Mouse (Mus musculus) gastrocnemius, postnatal 25 days (tissue): Measurements from ENCODE around the gene Tacc3. TPM values are rescaled to one million over a fixed set of nuclear protein-coding genes. Genes with fewer than 3 reads are reported as not detected.

Experiments used
- DNase-seq: peaks from one replicate; pipeline ENCODE4 v3.0.0; 2022
- total RNA-seq, 2 experiments: library from RNA; stranded (reverse); gene quantifications; 1 replicate in 1 of 2; 2 replicates in 1 of 2; pipeline ENCODE4 v1.2.3; 2021

Tacc3 gene
- total RNA-seq, 2 experiments from 2014 or later = 1.7 to 2.5 TPM

DNA sequence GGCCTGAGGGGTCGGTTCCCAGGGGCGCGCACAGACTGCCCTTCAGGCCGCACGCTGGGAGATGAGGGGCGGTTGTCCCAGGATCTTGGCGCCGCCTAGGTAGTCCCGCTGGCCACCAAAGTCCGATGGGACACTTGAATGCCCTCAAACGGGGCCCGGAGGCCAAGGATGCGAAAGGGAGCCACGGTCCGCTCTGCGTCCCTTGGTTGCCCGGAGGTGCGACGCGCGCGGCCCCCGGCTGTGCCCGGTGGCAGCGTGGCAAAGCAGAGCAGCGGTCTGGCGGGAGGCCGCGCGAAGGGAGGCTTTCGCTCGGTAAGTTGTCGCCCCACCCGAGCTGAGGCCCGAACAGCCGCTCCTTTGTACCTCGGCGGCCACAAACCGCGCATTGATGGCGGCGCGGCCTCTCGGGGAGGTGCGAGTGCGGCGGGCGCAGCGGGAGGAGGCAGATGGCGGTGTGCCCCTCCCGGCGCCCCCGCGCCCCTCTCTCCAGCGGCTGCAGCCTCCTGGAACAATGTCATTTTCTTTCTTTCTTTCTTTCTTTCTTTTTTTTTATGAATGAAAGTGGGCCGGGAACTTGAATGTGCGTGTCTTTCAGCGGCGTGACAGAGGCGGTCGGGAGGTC lies 65.2 kb downstream of the Tacc3 start:
- DNase-seq = no peak

DNA sequence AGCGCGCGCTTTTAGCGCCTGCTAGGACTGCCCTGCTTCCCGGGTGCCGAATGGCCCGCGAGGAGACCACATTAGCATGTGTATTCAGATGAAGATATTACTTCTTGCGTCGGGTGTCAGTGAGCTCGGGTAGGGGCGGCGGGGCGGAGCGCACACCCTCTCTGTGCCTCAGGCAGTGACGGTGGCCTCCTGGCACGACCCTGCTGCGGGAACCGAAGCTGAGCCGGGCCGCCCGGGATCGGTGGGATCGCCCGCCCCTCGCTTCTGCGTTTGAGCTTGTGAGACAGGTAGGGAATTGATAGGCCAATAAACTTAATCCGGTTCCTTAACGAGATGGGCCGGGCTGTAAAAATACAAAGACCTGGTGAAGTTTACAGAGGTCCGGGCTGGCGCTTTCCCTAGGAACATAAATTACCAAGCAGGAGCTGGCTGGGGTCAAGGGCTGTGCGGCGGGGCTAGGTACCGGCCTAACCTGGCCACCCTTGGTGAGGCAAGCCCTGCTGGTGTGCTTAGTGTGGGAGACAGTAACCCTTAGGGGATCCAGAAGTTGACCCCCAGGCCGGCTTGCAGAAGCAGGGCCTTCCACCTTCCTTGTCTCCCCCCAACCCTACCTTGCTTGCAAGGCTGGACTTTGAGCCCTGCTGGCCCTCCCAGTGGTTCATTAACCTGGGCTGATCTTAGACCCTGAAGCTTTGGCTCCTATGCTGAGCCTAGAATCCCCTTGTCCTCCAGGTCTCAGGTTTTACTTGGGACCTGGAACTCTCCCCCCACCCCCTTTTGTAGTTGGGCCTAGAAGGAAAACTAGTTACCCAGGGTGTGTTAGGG lies 65.9 kb downstream of the Tacc3 start:
- no peak for DNase-seq

DNA sequence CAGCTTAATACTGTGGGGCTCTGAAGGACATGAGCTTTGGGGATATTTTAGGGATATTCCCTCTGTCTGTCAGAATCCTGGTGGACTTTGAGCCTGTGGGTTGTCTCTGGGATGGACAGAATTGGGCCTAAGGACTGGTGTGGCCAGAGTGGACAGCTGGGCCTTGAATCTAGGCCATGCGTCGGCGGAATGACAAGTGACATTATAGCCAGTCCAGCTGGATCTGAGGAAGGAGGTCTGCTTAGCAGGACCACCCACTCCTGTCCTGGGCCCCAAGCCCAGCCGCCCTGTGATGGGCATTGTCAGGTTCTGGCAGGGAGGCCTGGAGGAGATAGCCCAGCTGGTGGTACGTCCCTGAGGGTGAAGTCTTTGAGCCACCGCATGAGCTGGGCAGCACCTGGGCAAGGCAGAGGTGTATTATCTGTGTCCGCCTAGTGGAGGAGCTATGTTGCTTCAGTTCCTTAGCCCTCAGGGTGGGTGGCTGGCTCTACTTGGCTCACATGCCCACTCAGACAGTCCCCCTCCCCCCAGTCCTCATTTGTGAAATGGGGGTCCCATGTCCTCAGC lies 68.2 kb downstream of the Tacc3 start:
- DNase-seq = no peak

DNA sequence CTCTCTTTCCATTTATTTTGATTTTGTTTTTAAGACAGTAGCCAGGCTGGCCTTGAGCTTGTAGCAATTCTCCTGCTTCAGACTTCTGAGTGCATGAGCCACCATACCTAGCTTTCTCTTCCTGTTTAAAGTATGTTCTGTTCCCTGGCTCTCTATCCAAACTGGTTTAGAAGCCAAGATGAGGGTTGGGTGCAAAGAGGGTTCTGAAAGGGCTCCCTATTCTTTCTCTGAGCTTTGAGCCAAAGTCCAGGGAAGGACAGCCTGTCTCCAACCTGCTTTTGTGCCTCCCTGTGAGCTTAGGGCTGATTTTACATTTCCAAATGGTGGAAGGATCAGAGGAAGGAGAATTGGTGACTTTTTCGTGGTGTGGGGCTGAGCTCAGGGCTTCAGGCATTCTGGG lies 69.0 kb downstream of the Tacc3 start:
- DNase-seq = no peak

Other genes starting within 250 kb of the Tacc3 start
- gene Nkx1-1, start 224.2 kb upstream of the Tacc3 start, total RNA-seq = not detected
- gene Fam53a, start 28.5 kb upstream of the Tacc3 start, total RNA-seq = 10 to 100 TPM; 50.2 to 59.6 TPM
- under 1 TPM; 0.51 to 0.88 TPM for gene Gm9903, start 28.2 kb upstream of the Tacc3 start, total RNA-seq
- 1 to 10 TPM; 7.3 to 8.2 TPM for gene Slbp, start 5.6 kb upstream of the Tacc3 start, total RNA-seq
- 1 to 10 TPM; 8.0 to 8.2 TPM for gene Tmem129, start 288 bp downstream of the Tacc3 start, total RNA-seq
- 1 to 10 TPM; 2.1 to 3.8 TPM for gene Fgfr3, start 63.5 kb downstream of the Tacc3 start, total RNA-seq
- gene Letm1, start 124.7 kb downstream of the Tacc3 start, total RNA-seq = 10 to 100 TPM; 81.0 to 83.2 TPM
- 10 to 100 TPM; 10.1 TPM for gene Nsd2, start 162.6 kb downstream of the Tacc3 start, total RNA-seq